Mouse (Mus musculus): ENCODE data around the gene Brcc3.

Gene Brcc3

GRCm38 (mm10) chrX:75415936-75416785, at the start of gene Brcc3, which contains the start of the genes Cmc4 and Mtcp1:
Gene Brcc3, plus strand, starts transcription at chrX:75416628.
Gene Cmc4, minus strand, starts transcription at chrX:75416584.
Gene Mtcp1, minus strand, starts transcription at chrX:75416588.
- DNase-seq = peak; percentile 90

- DNase-seq = no peak
Observed at GRCm38 (mm10) chrX:75370197-75370596, 46.2 kb upstream of the Brcc3 start.

- DNase-seq = no peak
Observed at GRCm38 (mm10) chrX:75372666-75373425, 43.6 kb upstream of the Brcc3 start.

GRCm38 (mm10) chrX:75376815-75377214, 39.6 kb upstream of the Brcc3 start:
- no peak for DNase-seq

GRCm38 (mm10) chrX:75381176-75381575, 35.3 kb upstream of the Brcc3 start:
- no peak for DNase-seq

GRCm38 (mm10) chrX:75381699-75382098, 34.7 kb upstream of the Brcc3 start:
- DNase-seq = peak; percentile 5

- peak; percentile 83 for DNase-seq
Observed at GRCm38 (mm10) chrX:75382195-75382771, 34.1 kb upstream of the Brcc3 start, which contains the start of the genes Fundc2 and F8. Gene Fundc2, plus strand, starts transcription at chrX:75382399. Gene F8, minus strand, starts transcription at chrX:75382615.

- no peak for DNase-seq
Observed at GRCm38 (mm10) chrX:75399471-75399870, 17.0 kb upstream of the Brcc3 start.

GRCm38 (mm10) chrX:75402668-75403067, 13.8 kb upstream of the Brcc3 start:
- DNase-seq = no peak

- DNase-seq = no peak
Observed at GRCm38 (mm10) chrX:75403350-75403749, 13.1 kb upstream of the Brcc3 start.

GRCm38 (mm10) chrX:75409711-75410110, 6.7 kb upstream of the Brcc3 start:
- no peak for DNase-seq

GRCm38 (mm10) chrX:75454597-75454996, 38.2 kb downstream of the Brcc3 start:
- no peak for DNase-seq

- DNase-seq = peak; percentile 32
Observed at GRCm38 (mm10) chrX:75475182-75475644, 58.8 kb downstream of the Brcc3 start.

- no peak for DNase-seq
Observed at GRCm38 (mm10) chrX:75489886-75490285, 73.5 kb downstream of the Brcc3 start.

Data from thymus, postnatal 4 days (tissue).